Mouse (Mus musculus): Measurements from ENCODE around the gene Brms1. TPM values are rescaled to one million over a fixed set of nuclear protein-coding genes. Genes with fewer than 3 reads are reported as not detected.

Gene Brms1
- total RNA-seq, 2 experiments from 2014 or later = 14.3 to 15.5 TPM

DNA sequence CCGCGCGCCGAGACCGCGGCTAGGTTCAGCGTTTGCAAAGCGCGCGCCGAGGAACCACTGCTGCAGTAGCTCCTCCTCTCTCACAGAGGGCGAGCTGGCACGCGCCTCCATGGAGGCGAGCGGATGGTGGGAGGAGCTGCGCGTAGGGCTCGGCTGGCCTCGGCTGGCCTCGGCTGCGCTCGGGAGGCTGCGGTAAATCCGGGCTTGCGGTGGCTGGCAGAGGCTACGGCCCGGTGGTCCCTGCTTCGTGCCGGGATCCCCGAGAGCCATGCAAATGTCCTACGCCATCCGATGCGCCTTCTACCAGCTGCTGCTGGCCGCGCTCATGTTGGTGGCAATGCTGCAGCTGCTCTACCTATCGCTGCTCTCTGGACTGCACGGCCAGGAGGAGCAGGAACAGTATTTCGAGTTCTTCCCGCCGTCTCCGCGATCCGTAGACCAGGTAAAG is 2.4 kb upstream of the Brms1 start, which contains the start of the genes B4gat1 and AC124502.3:
Gene B4gat1, plus strand, starts transcription at position 118 of the 448 bp plus-strand sequence.
Gene AC124502.3, plus strand, starts transcription at position 183 of the 448 bp plus-strand sequence.
- peak; percentile 88 for DNase-seq

- no peak for DNase-seq
Observed at GRCm38 (mm10) chr19:5039301-5040114, 1.6 kb upstream of the Brms1 start.

DNA sequence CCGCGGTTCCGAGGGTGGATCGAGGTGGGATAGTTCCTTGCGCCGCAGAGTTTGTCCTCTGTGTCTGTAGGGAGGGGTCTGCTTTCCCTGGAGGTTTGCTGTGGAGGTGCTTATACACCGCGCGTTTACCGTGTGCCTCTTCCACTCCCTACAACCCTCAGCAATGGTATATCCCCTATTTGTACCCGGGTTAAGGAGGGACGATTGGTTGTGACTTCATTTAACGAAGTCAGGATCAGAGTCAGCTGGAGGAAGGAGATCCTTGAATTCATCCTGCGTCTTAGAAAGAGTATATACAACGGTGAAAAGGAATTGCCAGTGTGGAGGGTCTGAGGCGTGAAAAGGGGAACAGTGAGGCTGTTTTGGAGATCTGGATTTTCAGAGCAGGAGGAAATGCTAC is 434 bp downstream of the Brms1 start:
- no peak for DNase-seq

- no peak for DNase-seq
Observed at GRCm38 (mm10) chr19:5045531-5045930, 4.4 kb downstream of the Brms1 start.

- DNase-seq = no peak
Observed at GRCm38 (mm10) chr19:5048138-5049056, 7.2 kb downstream of the Brms1 start.

DNA sequence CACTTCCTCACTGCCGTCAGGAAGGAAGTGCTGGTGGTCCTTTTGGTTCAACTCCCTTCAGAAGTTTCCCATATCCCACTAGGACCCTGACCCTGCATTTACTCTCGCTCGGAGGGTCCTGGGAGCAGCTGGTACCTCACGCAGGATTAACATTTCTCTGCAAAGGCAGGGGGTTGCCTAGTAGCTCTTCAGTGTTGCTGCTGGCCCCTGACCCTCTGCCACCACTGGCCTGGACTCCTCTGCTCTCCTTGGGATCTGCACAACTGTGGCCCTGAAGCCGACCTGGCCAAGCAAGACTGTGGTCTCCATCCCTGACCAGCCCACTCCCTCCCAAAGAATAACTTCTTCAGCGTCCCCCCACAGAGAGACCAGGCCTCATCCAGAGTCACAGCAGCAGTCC is 8.2 kb downstream of the Brms1 start:
- DNase-seq = no peak

GRCm38 (mm10) chr19:5050047-5050905 is 9.1 kb downstream of the Brms1 start, which contains the start of gene Rin1:
Gene Rin1 (plus strand): TSS chr19:5050481.
- peak; percentile 35 for DNase-seq

DNA sequence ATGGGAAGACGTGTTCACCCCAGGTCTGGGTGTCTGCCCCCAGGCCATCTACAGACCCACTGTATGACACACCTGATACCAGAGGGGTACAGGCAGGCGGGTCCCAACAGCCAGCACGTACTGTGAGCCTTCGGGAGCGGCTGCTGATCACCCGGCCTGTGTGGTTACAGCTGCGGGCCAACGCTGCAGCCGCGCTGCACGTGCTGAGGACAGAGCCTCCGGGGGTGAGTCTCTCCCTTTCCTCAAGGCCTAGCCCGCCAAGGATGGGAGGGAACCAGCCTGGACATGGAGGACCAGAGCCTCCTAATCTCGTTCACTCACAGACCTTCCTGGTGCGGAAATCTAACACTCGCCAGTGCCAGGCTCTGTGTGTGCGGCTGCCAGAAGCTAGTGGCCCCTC is 9.9 kb downstream of the Brms1 start:
- DNase-seq = peak; percentile 28

DNA sequence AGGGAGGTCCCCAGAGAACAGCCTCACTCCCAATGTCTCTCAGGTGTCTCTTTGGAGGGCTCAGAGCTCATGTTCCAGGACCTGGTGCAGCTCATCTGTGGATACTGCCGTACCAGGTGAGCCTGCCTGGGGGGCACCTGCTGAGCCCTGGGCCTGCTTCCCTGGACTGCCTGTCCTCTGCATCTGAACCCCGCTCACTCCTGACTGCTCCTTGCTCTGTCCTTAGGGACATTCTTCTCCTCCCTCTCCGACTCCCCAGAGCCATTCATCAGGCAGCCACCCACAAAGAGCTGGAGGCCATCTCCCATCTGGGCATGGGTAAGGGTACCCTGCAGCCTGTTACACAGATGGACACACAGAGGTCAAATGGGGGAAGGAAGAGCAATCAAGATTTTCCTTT is 10.4 kb downstream of the Brms1 start:
- DNase-seq = no peak

GRCm38 (mm10) chr19:5052166-5052822 is 11.1 kb downstream of the Brms1 start:
- DNase-seq = peak; percentile 31

GRCm38 (mm10) chr19:5052853-5053252 is 11.7 kb downstream of the Brms1 start:
- DNase-seq = no peak

GRCm38 (mm10) chr19:5053909-5054308 is 12.8 kb downstream of the Brms1 start:
- DNase-seq = peak; percentile 73

- peak; percentile 32 for DNase-seq
Observed at GRCm38 (mm10) chr19:5056251-5056650, 15.1 kb downstream of the Brms1 start.

GRCm38 (mm10) chr19:5057876-5058775 is 17.0 kb downstream of the Brms1 start:
- no peak for DNase-seq

DNA sequence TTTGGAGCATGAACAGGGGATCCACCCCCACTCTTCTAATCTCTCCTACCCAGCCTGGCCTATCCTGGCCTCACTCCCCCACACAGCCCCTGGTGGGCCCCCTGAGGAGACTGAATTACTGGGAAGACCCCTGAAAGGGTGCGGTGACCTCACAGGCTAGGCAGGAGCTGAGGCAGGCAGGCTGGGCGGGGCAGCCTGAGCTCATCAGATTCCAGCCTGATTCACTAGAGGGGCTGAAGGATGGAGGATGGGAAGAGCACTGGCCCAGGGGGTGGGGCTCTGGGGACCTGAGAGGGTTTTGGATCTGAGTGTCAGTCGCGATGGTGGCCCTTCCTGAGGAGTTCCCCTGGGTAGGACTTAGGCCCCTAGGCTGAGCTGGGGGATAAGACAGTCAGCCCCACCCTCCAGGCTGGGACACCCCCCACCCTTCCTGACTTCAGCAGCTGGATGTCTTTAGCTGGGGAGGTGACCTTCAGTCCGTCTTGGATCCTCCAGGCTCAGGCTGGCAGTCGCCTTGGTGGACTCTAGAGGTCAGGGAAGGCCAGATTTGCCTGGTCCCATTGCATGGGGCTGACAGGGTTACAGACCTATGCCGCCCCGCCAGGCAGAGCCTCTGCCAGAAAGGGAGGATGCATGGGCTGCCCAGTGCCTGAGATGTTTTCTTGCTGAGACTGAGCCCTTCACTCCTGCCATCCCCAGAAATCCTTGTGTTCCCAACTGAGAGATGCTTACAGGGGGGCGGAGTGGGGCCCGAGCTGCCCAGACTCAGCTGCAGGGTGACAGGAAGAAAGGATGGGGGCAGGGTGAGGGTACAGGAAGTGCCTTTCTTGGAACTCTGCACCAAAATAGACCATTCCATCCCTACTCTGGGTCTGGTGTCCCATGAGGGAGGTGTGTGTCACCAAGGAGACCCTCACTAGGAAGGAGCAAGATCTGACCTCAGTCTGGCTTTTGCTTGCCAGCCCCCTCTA is 17.9 kb downstream of the Brms1 start:
- peak; percentile 34 for DNase-seq

- DNase-seq = no peak
Observed at GRCm38 (mm10) chr19:5060365-5061330, 19.5 kb downstream of the Brms1 start.

GRCm38 (mm10) chr19:5062041-5062440 is 20.9 kb downstream of the Brms1 start:
- DNase-seq = no peak

DNA sequence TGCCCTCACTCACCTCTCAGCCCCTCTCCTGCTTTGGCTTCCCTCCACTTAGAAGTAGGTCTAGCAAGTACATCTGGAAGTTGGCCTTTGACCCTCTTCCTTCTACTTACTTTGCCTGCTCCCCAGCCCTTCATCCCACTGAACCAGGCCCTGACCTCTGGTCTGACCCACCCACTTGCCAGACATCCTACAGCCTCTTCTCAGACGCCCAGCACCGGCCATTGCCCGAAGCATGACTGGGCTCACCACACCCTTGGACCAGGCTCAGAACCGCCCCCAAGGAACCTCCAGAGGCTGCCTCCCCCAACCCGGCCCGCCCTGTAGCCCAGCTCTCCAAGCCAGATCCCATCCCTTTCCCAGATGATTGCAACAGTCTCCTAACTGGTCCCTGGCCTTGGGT is 21.3 kb downstream of the Brms1 start:
- peak; percentile 43 for DNase-seq

Data from gastrocnemius, postnatal 10 days (tissue).